ENCODE assay signal across 32 mouse cellular contexts in genomic region chr17:33900989-33901314, GRCm38 (mm10). TPM values are rescaled to one million over a fixed set of nuclear protein-coding genes. Genes with fewer than 3 reads are reported as not detected.
DNase-seq lines count a peak whose midpoint lies in the region; ATAC-seq and TF ChIP-seq lines count a peak whose summit lies in the region.
"Had no signal": no experiment of that assay in that cellular context is flagged by ENCODE, and none has a peak within 500 bp of the region (broad histone marks: within the 10 kb centered on the region; RNA-seq: fewer than 3 reads in every experiment).

No protein-coding gene starts in this region.

- H3K4me3 ChIP-seq in testis, adult 2 months (ENCODE audit: control insufficient read depth, low read depth, low read length), result no peak overlapping the region
- H3K4me3 ChIP-seq in MEL (ENCODE audit: control insufficient read depth in 1 of 2, insufficient read depth in 1 of 2, low read depth in 2 of 2, low read length in 2 of 2), result no peak overlapping the region
- no peak overlapping the region for H3K4me3 ChIP-seq in brown adipose tissue, adult 24 weeks (ENCODE audit: insufficient read depth, low read depth, low read length)
- H3K4me3 ChIP-seq in forebrain, embryonic 12.5 days (replicated peaks), result no peak overlapping the region
- H3K4me3 ChIP-seq: embryonic facial prominence, embryonic 12.5 days; embryonic facial prominence, embryonic 15.5 days; heart, adult 2 months; heart, embryonic 10.5 days; heart, embryonic 13.5 days had no signal

- no peak for TF ChIP-seq CTCF in testis, adult 2 months (IDR thresholded peaks at IDR 0.05; ENCODE audit: control insufficient read depth, insufficient read depth, insufficient replicate concordance, low read depth, low read length)
- no peak for TF ChIP-seq CTCF in MEL (IDR thresholded peaks at IDR 0.05 in 2 of 3, conservative IDR thresholded peaks at IDR 0.05 in 1 of 3; ENCODE audit: control insufficient read depth in 1 of 3, insufficient read depth in 1 of 3, low read depth in 2 of 3, low read length in 3 of 3, poor library complexity in 1 of 3, severe bottlenecking in 1 of 3)

- TF ChIP-seq RAD21 in MEL (IDR thresholded peaks at IDR 0.05; ENCODE audit: low read depth, low read length), result no peak

- no peaks in the 10 kb centered on the region for H3K9me3 ChIP-seq in MEL (replicated peaks; ENCODE audit: insufficient read depth, low read length)
- no peaks in the 10 kb centered on the region for H3K9me3 ChIP-seq in forebrain, embryonic 12.5 days
- H3K9me3 ChIP-seq: embryonic facial prominence, embryonic 12.5 days; embryonic facial prominence, embryonic 15.5 days; G1E; heart, embryonic 10.5 days; heart, embryonic 13.5 days had no signal

- no peaks in the 10 kb centered on the region for H3K36me3 ChIP-seq in testis, adult 2 months (ENCODE audit: control insufficient read depth, insufficient read depth, low read length)
- peaks cover 0 to 30% of the 10 kb centered on the region in 2 experiments; a peak in 2 of 4 replicates for H3K36me3 ChIP-seq in MEL (ENCODE audit: control insufficient read depth in 1 of 2, insufficient read depth in 2 of 2, low read length in 2 of 2)
- no peaks in the 10 kb centered on the region for H3K36me3 ChIP-seq in forebrain, embryonic 12.5 days (replicated peaks)
- H3K36me3 ChIP-seq: embryonic facial prominence, embryonic 12.5 days; embryonic facial prominence, embryonic 15.5 days; G1E; heart, embryonic 10.5 days; heart, embryonic 13.5 days had no signal

- H3K27ac ChIP-seq in testis, adult 2 months (ENCODE audit: control insufficient read depth, insufficient read depth, low read depth, low read length), result peak overlapping the region; percentile 54; the same call in 1 of the 2 replicates
- H3K27ac ChIP-seq in MEL (ENCODE audit: control insufficient read depth, low read depth, low read length), result no peak overlapping the region
- peak overlapping the region; percentile 84 for H3K27ac ChIP-seq in brown adipose tissue, adult 24 weeks (replicated peaks; ENCODE audit: low read depth, low read length)
- no peak overlapping the region for H3K27ac ChIP-seq in forebrain, embryonic 12.5 days
- H3K27ac ChIP-seq: embryonic facial prominence, embryonic 12.5 days; embryonic facial prominence, embryonic 15.5 days; heart, adult 2 months; hindbrain, embryonic 14.5 days; hindbrain, postnatal 0 days had no signal

- WGBS in forebrain, embryonic 12.5 days, result 89% methylated on average over 4 of the region's 4 CpGs

- H3K27me3 ChIP-seq in testis, adult 2 months (ENCODE audit: control insufficient read depth, insufficient read depth, low read length), result no peaks in the 10 kb centered on the region
- no peaks in the 10 kb centered on the region for H3K27me3 ChIP-seq in MEL (ENCODE audit: control insufficient read depth in 1 of 2, insufficient read depth in 2 of 2, low read length in 2 of 2)
- H3K27me3 ChIP-seq in forebrain, embryonic 12.5 days, result no peaks in the 10 kb centered on the region
- H3K27me3 ChIP-seq: CH12.LX; embryonic facial prominence, embryonic 12.5 days; embryonic facial prominence, embryonic 15.5 days; heart, embryonic 13.5 days had no signal

- H3K4me1 ChIP-seq in testis, adult 2 months (ENCODE audit: control insufficient read depth, insufficient read depth, low read length), result peaks cover 14% of the 10 kb centered on the region
- peaks cover 21 to 47% of the 10 kb centered on the region in 2 experiments for H3K4me1 ChIP-seq in MEL (ENCODE audit: control insufficient read depth in 1 of 2, insufficient read depth in 2 of 2, low read length in 2 of 2)
- H3K4me1 ChIP-seq in brown adipose tissue, adult 24 weeks (ENCODE audit: control insufficient read depth, insufficient read depth, insufficient read length, low read length), result peaks cover 2% of the 10 kb centered on the region; the same call in 1 of the 2 replicates
- H3K4me1 ChIP-seq in forebrain, embryonic 12.5 days, result no peaks in the 10 kb centered on the region
- H3K4me1 ChIP-seq: embryonic facial prominence, embryonic 12.5 days; embryonic facial prominence, embryonic 15.5 days had no signal

- no peak for TF ChIP-seq POLR2A in testis, adult 2 months (IDR thresholded peaks at IDR 0.05; ENCODE audit: control insufficient read depth, low read depth, low read length)
- TF ChIP-seq POLR2A in MEL (IDR thresholded peaks at IDR 0.05; ENCODE audit: control insufficient read depth in 1 of 2, insufficient read depth in 1 of 2, low read depth in 1 of 2, low read length in 2 of 2, poor library complexity in 1 of 2), result no peak

- H3K9ac ChIP-seq in MEL (ENCODE audit: control insufficient read depth, low read depth, low read length, poor library complexity, severe bottlenecking), result no peak overlapping the region
- no peak overlapping the region for H3K9ac ChIP-seq in forebrain, embryonic 12.5 days
- H3K9ac ChIP-seq: embryonic facial prominence, embryonic 12.5 days; embryonic facial prominence, embryonic 15.5 days; hindbrain, embryonic 14.5 days had no signal

- no peak for TF ChIP-seq EP300 in MEL (IDR thresholded peaks at IDR 0.05; ENCODE audit: low read depth in 1 of 2, low read length in 2 of 2)

- no peak overlapping the region for H3K4me2 ChIP-seq in forebrain, embryonic 12.5 days
- H3K4me2 ChIP-seq: embryonic facial prominence, embryonic 12.5 days; embryonic facial prominence, embryonic 15.5 days; heart, embryonic 13.5 days; hindbrain, embryonic 14.5 days had no signal

- H3K79me2 ChIP-seq in MEL (ENCODE audit: control insufficient read depth, insufficient read depth, low read length, poor library complexity), result no peaks in the 10 kb centered on the region

- ATAC-seq in forebrain, embryonic 12.5 days (ENCODE audit: low FRiP score), result no peak
- ATAC-seq: forebrain, embryonic 16.5 days; hindbrain, postnatal 0 days; inflammation-experienced regulatory T-cells, adult 6 months; intestine, postnatal 0 days had no signal

- DNase-seq in cerebellum, adult 11-12 months, result peak; percentile 6
- no peak for DNase-seq in cerebellum, postnatal 14 days
- no peak for DNase-seq in testis, postnatal 14 days (ENCODE audit: low spot score)
- DNase-seq in MEL (ENCODE audit: low read depth, low spot score), result no peak
- no peak for DNase-seq in right cerebral cortex, adult 18-20 months
- DNase-seq: adrenal gland, postnatal 10 days; B cell, adult 2 months; cerebellum, adult 18-20 months; cerebellum, adult 9-10 months; cerebellum, postnatal 25 days; gastrocnemius, postnatal 10 days; gastrocnemius, postnatal 36 days; heart, adult 2 months; heart, postnatal 14 days; heart, postnatal 4 days had no signal

TF ChIP-seq in MEL, 35 proteins besides CTCF, POLR2A, EP300 and RAD21:
- peak; percentile 50 for TF ChIP-seq ZNF384 (IDR thresholded peaks at IDR 0.05; ENCODE audit: low read depth, low read length)
- TF ChIP-seq SIN3A (IDR thresholded peaks at IDR 0.05; ENCODE audit: low read length), result no peak
TF ChIP-seq in MEL: peak in this region for 1.

RNA-seq across cellular contexts. Expression of gene Platr17, which starts 4.0 kb away (rescaled TPM):
- not detected in 2 replicates for polyA plus RNA-seq in testis, adult 2 months (2012; rRNA removed)
- total RNA-seq in MEL (2012; rRNA removed), result not detected in 2 replicates
- not detected for polyA plus RNA-seq in MEL (2012; ENCODE audit: insufficient read depth in 1 of 2, insufficient read length in 2 of 2, low read depth in 1 of 2, low replicate concordance in 2 of 2, missing spikeins in 1 of 2)
- not detected in 2 replicates for polyA plus RNA-seq in brown adipose tissue, adult 24 weeks (2012; ENCODE audit: insufficient read depth, insufficient read length, missing spikeins)
- not detected in 2 replicates for polyA plus RNA-seq in forebrain, embryonic 12.5 days (2016; fragmentation: Nextera tagmentation; extraction: Ambion mirVana)
- total RNA-seq: adrenal gland, adult 18-20 months; adrenal gland, postnatal 10 days; adrenal gland, postnatal 4 days; CH12.LX; G1E; gastrocnemius, adult 18-20 months; gastrocnemius, postnatal 10 days; gastrocnemius, postnatal 36 days; heart, adult 2 months; heart, postnatal 14 days; heart, postnatal 4 days; hindbrain, postnatal 0 days had no signal
- polyA plus RNA-seq: heart, adult 2 months had no signal

RNA-seq across cellular contexts. Expression of gene Daxx, which starts 8.3 kb away (rescaled TPM):
- polyA plus RNA-seq in testis, adult 2 months (2012; rRNA removed), result 157 and 183 TPM in 2 replicates
- total RNA-seq in MEL (2012; rRNA removed), result 39.6 and 40.6 TPM in 2 replicates
- 10 to 100 TPM in 1 of 2 experiments, not detected in 1; 68.0 TPM for polyA plus RNA-seq in MEL (2012; ENCODE audit: insufficient read depth in 1 of 2, insufficient read length in 2 of 2, low read depth in 1 of 2, low replicate concordance in 2 of 2, missing spikeins in 1 of 2)
- 13.6 and 26.9 TPM in 2 replicates for polyA plus RNA-seq in brown adipose tissue, adult 24 weeks (2012; ENCODE audit: insufficient read depth, insufficient read length, missing spikeins)
- 67.9 and 68.2 TPM in 2 replicates for polyA plus RNA-seq in forebrain, embryonic 12.5 days (2016; fragmentation: Nextera tagmentation; extraction: Ambion mirVana)

RNA-seq across cellular contexts. Expression of gene Kifc1, which starts 10.5 kb away (rescaled TPM):
- 7.7 and 8.6 TPM in 2 replicates for polyA plus RNA-seq in testis, adult 2 months (2012; rRNA removed)
- total RNA-seq in MEL (2012; rRNA removed), result 17.1 and 20.6 TPM in 2 replicates
- polyA plus RNA-seq in MEL (2012; ENCODE audit: insufficient read depth in 1 of 2, insufficient read length in 2 of 2, low read depth in 1 of 2, low replicate concordance in 2 of 2, missing spikeins in 1 of 2), result 10 to 100 TPM in 1 of 2 experiments, not detected in 1; 53.5 TPM
- not detected in 2 replicates for polyA plus RNA-seq in brown adipose tissue, adult 24 weeks (2012; ENCODE audit: insufficient read depth, insufficient read length, missing spikeins)
- 5.4 and 7.4 TPM in 2 replicates for polyA plus RNA-seq in forebrain, embryonic 12.5 days (2016; fragmentation: Nextera tagmentation; extraction: Ambion mirVana)

RNA-seq across cellular contexts. Expression of gene Tapbp, which starts 14.7 kb away (rescaled TPM):
- 71.7 and 80.8 TPM in 2 replicates for polyA plus RNA-seq in testis, adult 2 months (2012; rRNA removed)
- 14.7 and 24.3 TPM in 2 replicates for total RNA-seq in MEL (2012; rRNA removed)
- 10 to 100 TPM in 1 of 2 experiments, not detected in 1; 33.3 TPM for polyA plus RNA-seq in MEL (2012; ENCODE audit: insufficient read depth in 1 of 2, insufficient read length in 2 of 2, low read depth in 1 of 2, low replicate concordance in 2 of 2, missing spikeins in 1 of 2)
- 75.7 and 99.3 TPM in 2 replicates for polyA plus RNA-seq in brown adipose tissue, adult 24 weeks (2012; ENCODE audit: insufficient read depth, insufficient read length, missing spikeins)
- 16.1 and 19.5 TPM in 2 replicates for polyA plus RNA-seq in forebrain, embryonic 12.5 days (2016; fragmentation: Nextera tagmentation; extraction: Ambion mirVana)

RNA-seq across cellular contexts. Expression of gene Zbtb22, which starts 14.8 kb away (rescaled TPM):
- polyA plus RNA-seq in testis, adult 2 months (2012; rRNA removed), result 65.0 and 66.5 TPM in 2 replicates
- 18.6 and 20.2 TPM in 2 replicates for total RNA-seq in MEL (2012; rRNA removed)
- 10 to 100 TPM in 1 of 2 experiments, not detected in 1; 30.0 TPM for polyA plus RNA-seq in MEL (2012; ENCODE audit: insufficient read depth in 1 of 2, insufficient read length in 2 of 2, low read depth in 1 of 2, low replicate concordance in 2 of 2, missing spikeins in 1 of 2)
- polyA plus RNA-seq in brown adipose tissue, adult 24 weeks (2012; ENCODE audit: insufficient read depth, insufficient read length, missing spikeins), result 9.5 and 11.1 TPM in 2 replicates
- polyA plus RNA-seq in forebrain, embryonic 12.5 days (2016; fragmentation: Nextera tagmentation; extraction: Ambion mirVana), result 23.1 and 23.5 TPM in 2 replicates

Comparison
In these comparisons a context has a peak if more than half of its experiments do, and no peak if none do; other contexts are left out.
1. H3K27ac ChIP-seq: peak in testis, adult 2 months (single experiment) and brown adipose tissue, adult 24 weeks (single experiment); none in MEL (single experiment) and forebrain, embryonic 12.5 days (single experiment).